Mouse (Mus musculus) heart, adult 9 months (tissue): ENCODE measurements at regions not wholly inside any gene's neighbourhood (a gene's known extent, or its start where the extent isn't known, plus 50 kb on each side); places are given as distances from the start of the nearest gene placed in this dataset.
"Not testable (repeated sequence)": the region's sequence is repeated elsewhere in the genome, so short reads cannot be mapped to it uniquely, and the experiment has no call there.

Experiments
- DNase-seq, 2 experiments: peaks; one replicate each; pipeline ENCODE4 v3.0.0; 2022; ENCODE audit warnings: low spot score in 2 of 2

GRCm38 (mm10) chr8:35020480-35020879 is 745.1 kb upstream of the Gm19410 start:
- DNase-seq = no peak

GRCm38 (mm10) chr8:35022649-35023048 is 742.9 kb upstream of the Gm19410 start:
- DNase-seq = no peak

GRCm38 (mm10) chr8:35047798-35048197 is 717.8 kb upstream of the Gm19410 start:
- no peak for DNase-seq

GRCm38 (mm10) chr8:35053444-35053843 is 712.1 kb upstream of the Gm19410 start:
- no peak for DNase-seq

GRCm38 (mm10) chr8:35061048-35061447 is 704.5 kb upstream of the Gm19410 start:
- no peak for DNase-seq

- no peak for DNase-seq
Observed at GRCm38 (mm10) chr8:35068228-35068627, 697.4 kb upstream of the Gm19410 start.

GRCm38 (mm10) chr8:35070246-35070989 is 695.2 kb upstream of the Gm19410 start:
- peak; percentile 16 to 43 for DNase-seq

GRCm38 (mm10) chr8:35075971-35076370 is 689.6 kb upstream of the Gm19410 start:
- DNase-seq = no peak

GRCm38 (mm10) chr8:35083161-35083560 is 682.4 kb upstream of the Gm19410 start:
- DNase-seq = no peak

- DNase-seq = no peak
Observed at GRCm38 (mm10) chr8:35087070-35087469, 678.5 kb upstream of the Gm19410 start.

- DNase-seq = no peak
Observed at GRCm38 (mm10) chr8:35088380-35089244, 677.0 kb upstream of the Gm19410 start.

- no peak for DNase-seq
Observed at GRCm38 (mm10) chr8:35089519-35089918, 676.1 kb upstream of the Gm19410 start.

GRCm38 (mm10) chr8:35101701-35102100 is 663.9 kb upstream of the Gm19410 start:
- no peak for DNase-seq

- not testable (repeated sequence) for DNase-seq
Observed at GRCm38 (mm10) chr8:35102102-35102501, 663.5 kb upstream of the Gm19410 start.

- not testable (repeated sequence) for DNase-seq
Observed at GRCm38 (mm10) chr8:35104465-35104876, 661.1 kb upstream of the Gm19410 start.

GRCm38 (mm10) chr8:35109506-35110217 is 655.9 kb upstream of the Gm19410 start:
- DNase-seq = peak in 1 of 2 experiments; percentile 7

- no peak for DNase-seq
Observed at GRCm38 (mm10) chr8:35110286-35110685, 655.3 kb upstream of the Gm19410 start.

- no peak for DNase-seq
Observed at GRCm38 (mm10) chr8:35111130-35111529, 654.5 kb upstream of the Gm19410 start.

GRCm38 (mm10) chr8:35112591-35113265 is 652.9 kb upstream of the Gm19410 start:
- no peak for DNase-seq

GRCm38 (mm10) chr8:35114031-35114430 is 651.6 kb upstream of the Gm19410 start:
- no peak for DNase-seq

GRCm38 (mm10) chr8:35120612-35121011 is 645.0 kb upstream of the Gm19410 start:
- DNase-seq = no peak

- DNase-seq = no peak
Observed at GRCm38 (mm10) chr8:35121084-35121483, 644.5 kb upstream of the Gm19410 start.
